30 mouse cellular contexts compared by ENCODE assay signal in the genomic region with DNA sequence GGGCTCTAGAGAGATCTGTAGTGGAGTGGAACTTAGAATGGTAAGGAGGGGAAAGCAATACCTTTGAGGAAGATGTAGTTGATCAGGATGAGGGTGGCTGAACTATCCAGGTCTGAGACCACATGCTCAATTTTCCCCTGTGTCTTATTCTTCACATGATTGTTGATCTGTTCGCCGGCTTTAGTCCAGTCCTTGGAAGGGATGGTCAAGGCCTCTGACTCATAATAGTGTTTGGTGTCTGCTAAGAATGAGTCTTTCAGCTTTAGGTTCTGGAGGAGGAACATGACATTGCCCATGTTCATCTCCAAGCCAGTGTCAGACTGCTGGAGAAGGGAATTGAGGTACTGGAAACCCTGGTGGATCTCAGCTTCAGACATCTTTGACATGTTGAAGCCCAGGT. TPM values are rescaled to one million over a fixed set of nuclear protein-coding genes. Genes with fewer than 3 reads are reported as not detected.
A peak's percentile ranks its signal among the peaks of the same experiment; 100 is the strongest.
DNase-seq lines count a peak whose midpoint lies in the region; ATAC-seq lines count a peak whose summit lies in the region.
"Had no signal": no experiment of that assay in that cellular context is flagged by ENCODE, and none has a peak within 500 bp of the region (broad histone marks: within the 10 kb centered on the region; RNA-seq: fewer than 3 reads in every experiment).

No protein-coding gene starts in this region.

- H3K36me3 ChIP-seq in heart, embryonic 10.5 days, result no peaks in the 10 kb centered on the region
- H3K36me3 ChIP-seq in heart, embryonic 12.5 days, result no peaks in the 10 kb centered on the region
- no peaks in the 10 kb centered on the region for H3K36me3 ChIP-seq in liver, embryonic 16.5 days (ENCODE audit: control insufficient read depth, insufficient read depth)
- H3K36me3 ChIP-seq: embryonic facial prominence, embryonic 15.5 days; forebrain, embryonic 10.5 days; G1E; hindbrain, embryonic 15.5 days had no signal

- no peak for ATAC-seq in heart, embryonic 12.5 days (ENCODE audit: insufficient number of reproducible peaks, low FRiP score)
- ATAC-seq in liver, embryonic 16.5 days (ENCODE audit: low read depth), result no peak
- ATAC-seq: CD4-positive, CD25-positive, alpha-beta regulatory T cell, adult 4 months; forebrain, embryonic 14.5 days; inflammation-experienced regulatory T-cells, adult 6 months had no signal

- no peak overlapping the region for H3K4me3 ChIP-seq in heart, embryonic 10.5 days
- no peak overlapping the region for H3K4me3 ChIP-seq in heart, embryonic 12.5 days
- no peak overlapping the region for H3K4me3 ChIP-seq in liver, embryonic 16.5 days (ENCODE audit: low read depth, low read length)
- H3K4me3 ChIP-seq: embryonic facial prominence, embryonic 15.5 days; erythroblast, embryonic 14.5 days; forebrain, embryonic 10.5 days; hindbrain, embryonic 15.5 days had no signal

- H3K9ac ChIP-seq in heart, embryonic 12.5 days, result no peak overlapping the region
- H3K9ac ChIP-seq in liver, embryonic 16.5 days (ENCODE audit: low read depth, low read length), result no peak overlapping the region
- H3K9ac ChIP-seq: embryonic facial prominence, embryonic 15.5 days; hindbrain, embryonic 15.5 days had no signal

- H3K27me3 ChIP-seq in heart, embryonic 10.5 days (ENCODE audit: insufficient read depth, poor library complexity, severe bottlenecking), result no peaks in the 10 kb centered on the region
- H3K27me3 ChIP-seq in heart, embryonic 12.5 days (replicated peaks), result no peaks in the 10 kb centered on the region
- no peaks in the 10 kb centered on the region for H3K27me3 ChIP-seq in liver, embryonic 16.5 days (ENCODE audit: control insufficient read depth, insufficient read depth, low read depth, low read length)
- H3K27me3 ChIP-seq: embryonic facial prominence, embryonic 15.5 days; hindbrain, embryonic 15.5 days had no signal

- WGBS in heart, embryonic 10.5 days, result 89% methylated on average over 2 of the region's 2 CpGs
- WGBS in heart, embryonic 12.5 days, result 88% methylated on average over 2 of the region's 2 CpGs
- 70% methylated on average over 2 of the region's 2 CpGs for WGBS in liver, embryonic 16.5 days (ENCODE audit: insufficient replicate concordance)

- H3K9me3 ChIP-seq in heart, embryonic 10.5 days, result no peaks in the 10 kb centered on the region
- no peaks in the 10 kb centered on the region for H3K9me3 ChIP-seq in heart, embryonic 12.5 days (replicated peaks)
- no peaks in the 10 kb centered on the region for H3K9me3 ChIP-seq in liver, embryonic 16.5 days (replicated peaks; ENCODE audit: control insufficient read depth, low read length)
- H3K9me3 ChIP-seq: embryonic facial prominence, embryonic 15.5 days; forebrain, embryonic 10.5 days; hindbrain, embryonic 15.5 days had no signal

- H3K4me1 ChIP-seq in heart, embryonic 10.5 days, result no peaks in the 10 kb centered on the region
- H3K4me1 ChIP-seq in heart, embryonic 12.5 days (replicated peaks), result no peaks in the 10 kb centered on the region
- no peaks in the 10 kb centered on the region; the same call in 1 of the 2 replicates for H3K4me1 ChIP-seq in liver, embryonic 16.5 days (ENCODE audit: control insufficient read depth, low read depth, low read length)
- H3K4me1 ChIP-seq: embryonic facial prominence, embryonic 15.5 days; forebrain, embryonic 10.5 days; hindbrain, embryonic 15.5 days had no signal

- no peak overlapping the region for H3K27ac ChIP-seq in heart, embryonic 10.5 days
- no peak overlapping the region for H3K27ac ChIP-seq in heart, embryonic 12.5 days (ENCODE audit: poor library complexity, severe bottlenecking)
- no peak overlapping the region for H3K27ac ChIP-seq in liver, embryonic 16.5 days (ENCODE audit: low read length)
- H3K27ac ChIP-seq: embryonic facial prominence, embryonic 15.5 days; forebrain, embryonic 10.5 days; hindbrain, embryonic 15.5 days had no signal

- no peak overlapping the region for H3K4me2 ChIP-seq in heart, embryonic 12.5 days
- H3K4me2 ChIP-seq in liver, embryonic 16.5 days (ENCODE audit: low read depth, low read length), result 0 out of 2 replicates have a peak overlapping the region, but pooled peaks have one; percentile 46
- H3K4me2 ChIP-seq: embryonic facial prominence, embryonic 15.5 days; heart, embryonic 11.5 days; hindbrain, embryonic 15.5 days had no signal

- peak; percentile 59 to 82 for DNase-seq in adrenal gland, adult (ENCODE audit: inconsistent age in 2 of 2, low spot score in 1 of 2)
- no peak for DNase-seq in adrenal gland, adult 18-20 months (ENCODE audit: low spot score in 2 of 2)
- DNase-seq in heart, embryonic 10.5 days (ENCODE audit: low spot score), result peak; percentile 57
- DNase-seq in adrenal gland, postnatal 36 days, result peak; percentile 38 to 42
- DNase-seq in kidney, postnatal 10 days, result no peak
- DNase-seq: B cell, adult 2 months; cerebellum, adult 11 months; cerebellum, adult 8-10 months; cerebellum, postnatal 14 days; embryo, embryonic 11 days; gastrocnemius, postnatal 36 days; heart, adult 18-20 months had no signal

RNA-seq across cellular contexts. Expression of a gene that starts 3.2 kb away (rescaled TPM):
- 1 to 10 TPM in 1 of 2 experiments, under 1 TPM in 1; 0.73 to 7.0 TPM for total RNA-seq in adrenal gland, adult 18-20 months (2021)
- 2.7 and 78.7 TPM in 2 replicates for polyA plus RNA-seq in heart, embryonic 10.5 days (2016; fragmentation: Nextera tagmentation; extraction: Ambion mirVana)
- 1.6 and 14.3 TPM in 2 replicates for polyA plus RNA-seq in heart, embryonic 12.5 days (2016; fragmentation: Nextera tagmentation; extraction: Ambion mirVana)
- total RNA-seq in adrenal gland, postnatal 36 days (2021), result 1 to 10 TPM in 1 of 2 experiments, under 1 TPM in 1; 0.63 to 3.9 TPM
- polyA plus RNA-seq in liver, embryonic 16.5 days (2015; fragmentation: Nextera tagmentation; extraction: Ambion mirVana), result 1,299 and 1,398 TPM in 2 replicates
- total RNA-seq: common myeloid progenitor, adult 5-6 weeks; G1E; gastrocnemius, adult 8-10 months; gastrocnemius, postnatal 36 days; heart, adult 18-20 months; heart, postnatal 25 days had no signal
- polyA plus RNA-seq: CD4-positive, CD25-positive, alpha-beta regulatory T cell, adult 4 months; forebrain, embryonic 10.5 days; forebrain, embryonic 14.5 days; G1E; hindbrain, embryonic 11.5 days; inflammation-experienced regulatory T-cells, adult 6 months had no signal

RNA-seq across cellular contexts. Expression of a gene that starts 22.1 kb away (rescaled TPM):
- total RNA-seq in adrenal gland, adult 18-20 months (2021), result not detected
- polyA plus RNA-seq in heart, embryonic 10.5 days (2016; fragmentation: Nextera tagmentation; extraction: Ambion mirVana), result not detected in 2 replicates
- not detected in 2 replicates for polyA plus RNA-seq in heart, embryonic 12.5 days (2016; fragmentation: Nextera tagmentation; extraction: Ambion mirVana)
- total RNA-seq in adrenal gland, postnatal 36 days (2021), result not detected
- 0.07 and 0.12 TPM in 2 replicates for polyA plus RNA-seq in liver, embryonic 16.5 days (2015; fragmentation: Nextera tagmentation; extraction: Ambion mirVana)
- total RNA-seq: common myeloid progenitor, adult 5-6 weeks; G1E; gastrocnemius, adult 8-10 months; gastrocnemius, postnatal 36 days; heart, adult 18-20 months; heart, postnatal 25 days had no signal
- polyA plus RNA-seq: brain, embryonic 14.5 days; CD4-positive, CD25-positive, alpha-beta regulatory T cell, adult 4 months; embryonic facial prominence, embryonic 11.5 days; embryonic facial prominence, embryonic 15.5 days; erythroblast, embryonic 14.5 days; forebrain, embryonic 10.5 days; forebrain, embryonic 14.5 days; G1E; heart, embryonic 11.5 days; heart, embryonic 16.5 days; hindbrain, embryonic 11.5 days; hindbrain, embryonic 15.5 days; inflammation-experienced regulatory T-cells, adult 6 months had no signal

RNA-seq across cellular contexts. Expression of a gene that starts 22.6 kb away (rescaled TPM):
- not detected for total RNA-seq in adrenal gland, adult 18-20 months (2021)
- polyA plus RNA-seq in heart, embryonic 10.5 days (2016; fragmentation: Nextera tagmentation; extraction: Ambion mirVana), result 0.16 and 3.4 TPM in 2 replicates
- polyA plus RNA-seq in heart, embryonic 12.5 days (2016; fragmentation: Nextera tagmentation; extraction: Ambion mirVana), result 0.09 and 0.31 TPM in 2 replicates
- under 1 TPM; 0.36 to 0.46 TPM for total RNA-seq in adrenal gland, postnatal 36 days (2021)
- polyA plus RNA-seq in liver, embryonic 16.5 days (2015; fragmentation: Nextera tagmentation; extraction: Ambion mirVana), result 47.0 and 51.0 TPM in 2 replicates
- total RNA-seq: common myeloid progenitor, adult 5-6 weeks; gastrocnemius, adult 8-10 months; gastrocnemius, postnatal 36 days; heart, postnatal 25 days had no signal
- polyA plus RNA-seq: brain, embryonic 14.5 days; CD4-positive, CD25-positive, alpha-beta regulatory T cell, adult 4 months; erythroblast, embryonic 14.5 days; forebrain, embryonic 10.5 days; G1E; heart, embryonic 16.5 days; inflammation-experienced regulatory T-cells, adult 6 months had no signal

RNA-seq across cellular contexts. Expression of a gene that starts 41.5 kb away (rescaled TPM):
- total RNA-seq in adrenal gland, adult 18-20 months (2021), result not detected
- 0.10 TPM in 1 of 2 replicates, not detected in the other for polyA plus RNA-seq in heart, embryonic 10.5 days (2016; fragmentation: Nextera tagmentation; extraction: Ambion mirVana)
- not detected in 2 replicates for polyA plus RNA-seq in heart, embryonic 12.5 days (2016; fragmentation: Nextera tagmentation; extraction: Ambion mirVana)
- total RNA-seq in adrenal gland, postnatal 36 days (2021), result not detected
- 0.06 TPM in 2 replicates for polyA plus RNA-seq in liver, embryonic 16.5 days (2015; fragmentation: Nextera tagmentation; extraction: Ambion mirVana)
- total RNA-seq: common myeloid progenitor, adult 5-6 weeks; gastrocnemius, adult 8-10 months; gastrocnemius, postnatal 36 days; heart, adult 18-20 months; heart, postnatal 25 days had no signal
- polyA plus RNA-seq: brain, embryonic 14.5 days; CD4-positive, CD25-positive, alpha-beta regulatory T cell, adult 4 months; embryonic facial prominence, embryonic 11.5 days; embryonic facial prominence, embryonic 15.5 days; erythroblast, embryonic 14.5 days; forebrain, embryonic 10.5 days; forebrain, embryonic 14.5 days; G1E; heart, embryonic 11.5 days; heart, embryonic 16.5 days; hindbrain, embryonic 11.5 days; hindbrain, embryonic 15.5 days; inflammation-experienced regulatory T-cells, adult 6 months had no signal

Comparison
In these comparisons a context has a peak if more than half of its experiments do, and no peak if none do; other contexts are left out.
1. DNase-seq: peak in adrenal gland, adult (2 of 2), heart, embryonic 10.5 days (single experiment) and adrenal gland, postnatal 36 days (2 of 2); none in adrenal gland, adult 18-20 months (0 of 2) and kidney, postnatal 10 days (single experiment).
2. RNA of a gene that starts 3.2 kb away (polyA plus RNA-seq): 1,299 to 1,398 TPM in liver, embryonic 16.5 days; 2.7 to 78.7 TPM in heart, embryonic 10.5 days and 1.6 to 14.3 TPM in heart, embryonic 12.5 days; every median in the first group is over 10 times any median in the second.
3. RNA of a gene that starts 22.6 kb away (polyA plus RNA-seq): 47.0 to 51.0 TPM in liver, embryonic 16.5 days; 0.16 to 3.4 TPM in heart, embryonic 10.5 days and 0.09 to 0.31 TPM in heart, embryonic 12.5 days; every median in the first group is over 10 times any median in the second.